Mouse (Mus musculus) inflammation-experienced regulatory T-cells (primary cell): ENCODE measurements around the gene Adam8. TPM values are rescaled to one million over a fixed set of nuclear protein-coding genes. Genes with fewer than 3 reads are reported as not detected.

Source experiments
- polyA plus RNA-seq, 2 experiments: library from polyadenylated mRNA; unstranded; fragments of 100-300 nt; shearing (Covaris generic); gene quantifications; one replicate each; pipeline ENCODE4 v1.2.1; 2017

Adam8 gene
- polyA plus RNA-seq: 10 to 100 TPM; 20.5 to 23.5 TPM

DNA sequence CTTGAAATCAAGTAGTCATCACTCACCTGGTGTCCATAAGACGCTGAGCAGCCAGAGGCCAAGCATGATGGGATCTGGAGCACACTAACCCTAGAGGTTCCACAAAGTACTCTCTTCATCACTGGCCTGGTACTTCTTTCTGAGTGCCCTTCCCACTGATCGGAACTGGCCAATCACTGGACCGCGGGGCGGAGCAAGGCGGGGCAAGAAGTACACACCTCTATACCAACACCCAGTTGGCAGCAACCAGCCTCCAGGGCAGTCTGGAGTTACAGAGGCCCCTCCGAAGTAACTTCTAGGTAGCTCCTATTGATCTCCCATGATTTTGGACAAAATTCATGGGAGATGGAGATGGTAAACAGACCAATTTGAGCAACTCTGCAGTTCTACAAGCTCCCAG, at the start of gene Adam8:
Gene Adam8, minus strand, starts transcription at position 157 of the 400 bp plus-strand sequence.

GRCm38 (mm10) chr7:140036281-140037170, 44.2 kb upstream of the Adam8 start, which contains the start of the genes Zfp511 and Tubgcp2:
Gene Zfp511 (plus strand): TSS chr7:140036391.
Gene Tubgcp2 (minus strand): TSS chr7:140036669.

GRCm38 (mm10) chr7:139978278-139978892, 14.0 kb downstream of the Adam8 start, which contains the start of gene 6430531B16Rik:
Gene 6430531B16Rik (minus strand): TSS chr7:139978755.

DNA sequence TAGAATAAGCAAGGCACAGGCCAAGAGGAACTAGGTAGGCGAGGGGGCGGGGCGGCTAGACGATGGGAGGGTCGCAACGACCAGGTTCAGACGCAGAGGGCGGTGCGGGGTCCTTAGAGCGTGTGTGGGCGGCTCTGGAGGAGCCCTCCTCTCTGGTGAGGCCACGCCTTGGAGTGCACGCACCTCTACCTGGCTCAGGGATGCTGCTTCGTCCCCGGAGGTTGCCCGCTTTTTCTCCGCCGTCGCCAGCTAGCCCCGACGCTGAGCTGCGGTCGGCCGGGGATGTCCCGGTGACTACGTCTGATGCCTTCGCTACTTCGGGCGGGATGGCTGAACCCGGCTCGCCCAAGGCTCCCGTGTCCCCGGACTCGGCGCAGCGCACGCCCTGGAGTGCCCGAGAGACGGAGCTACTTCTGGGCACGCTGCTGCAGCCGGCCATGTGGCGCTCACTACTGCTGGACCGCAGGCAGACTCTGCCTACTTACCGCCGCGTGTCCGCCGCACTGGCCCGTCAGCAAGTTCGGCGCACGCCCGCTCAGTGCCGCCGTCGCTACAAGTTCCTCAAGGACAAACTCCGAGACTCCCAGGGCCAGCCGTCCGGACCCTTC, 48.6 kb downstream of the Adam8 start, which contains the start of gene Utf1:
Gene Utf1, plus strand, starts transcription at position 116 of the 608 bp plus-strand sequence.

Other genes with a start within 250 kb of the Adam8 start
- gene Adgra1, start 158.4 kb downstream of the Adam8 start, polyA plus RNA-seq: under 1 TPM; 0.04 to 0.28 TPM
- gene Kndc1, start 97.9 kb downstream of the Adam8 start, polyA plus RNA-seq: under 1 TPM; 0.70 to 0.91 TPM
- gene Utf1, start 48.8 kb downstream of the Adam8 start, polyA plus RNA-seq: 1 to 10 TPM; 5.4 to 9.6 TPM
- gene 6430531B16Rik, start 13.8 kb downstream of the Adam8 start, polyA plus RNA-seq: 1 to 10 TPM in 1 of 2 experiments, under 1 TPM in 1; 0.39 to 1.9 TPM
- gene Zfp511, start 43.8 kb upstream of the Adam8 start, polyA plus RNA-seq: 10 to 100 TPM; 54.6 to 56.9 TPM
- 10 to 100 TPM; 30.8 to 44.8 TPM for gene Tubgcp2, start 44.1 kb upstream of the Adam8 start, polyA plus RNA-seq
- under 1 TPM in 1 of 2 experiments, not detected in 1; 0.43 TPM for gene Msx3, start 56.5 kb upstream of the Adam8 start, polyA plus RNA-seq
- under 1 TPM; 0.13 to 0.23 TPM for gene Caly, start 90.0 kb upstream of the Adam8 start, polyA plus RNA-seq
- gene Prap1, start 100.8 kb upstream of the Adam8 start, polyA plus RNA-seq: 1 to 10 TPM in 1 of 2 experiments, not detected in 1; 1.2 TPM
- 10 to 100 TPM; 12.4 to 13.2 TPM for gene Fuom, start 109.9 kb upstream of the Adam8 start, polyA plus RNA-seq
- 1 to 10 TPM; 4.2 to 4.9 TPM for gene Paox, start 123.2 kb upstream of the Adam8 start, polyA plus RNA-seq
- 10 to 100 TPM; 55.3 to 64.6 TPM for gene Echs1, start 123.9 kb upstream of the Adam8 start, polyA plus RNA-seq
- gene Mtg1, start 145.0 kb upstream of the Adam8 start, polyA plus RNA-seq: 10 to 100 TPM; 31.9 to 43.1 TPM
- gene Sprn, start 162.3 kb upstream of the Adam8 start, polyA plus RNA-seq: 1 to 10 TPM in 1 of 2 experiments, not detected in 1; 1.3 TPM
- under 1 TPM; 0.42 to 0.65 TPM for gene Olfr522, start 172.2 kb upstream of the Adam8 start, polyA plus RNA-seq
- gene Olfr523, start 180.7 kb upstream of the Adam8 start, polyA plus RNA-seq: not detected
- gene Olfr524, start 213.4 kb upstream of the Adam8 start, polyA plus RNA-seq: under 1 TPM; 0.09 to 0.12 TPM
- 1 to 10 TPM in 1 of 2 experiments, under 1 TPM in 1; 0.06 to 1.2 TPM for gene Cd163l1, start 225.7 kb upstream of the Adam8 start, polyA plus RNA-seq